Mouse (Mus musculus) spleen, embryonic (tissue): ENCODE measurements around the gene Ppm1l.
"Not testable (repeated sequence)": the region's sequence is repeated elsewhere in the genome, so short reads cannot be mapped to it uniquely, and the experiment has no call there.

Experiments
- CTCF ChIA-PET: fragments of 350-600 bp; sonication (Branson Sonifier 250); formaldehyde crosslinking; loops from one replicate; lab custom pipeline; 2022; lab: Charles Lee

The Ppm1l gene

GRCm38 (mm10) chr3:69532687-69533086 is 216.0 kb downstream of the Ppm1l start:
- CTCF ChIA-PET: no interaction called here

DNA sequence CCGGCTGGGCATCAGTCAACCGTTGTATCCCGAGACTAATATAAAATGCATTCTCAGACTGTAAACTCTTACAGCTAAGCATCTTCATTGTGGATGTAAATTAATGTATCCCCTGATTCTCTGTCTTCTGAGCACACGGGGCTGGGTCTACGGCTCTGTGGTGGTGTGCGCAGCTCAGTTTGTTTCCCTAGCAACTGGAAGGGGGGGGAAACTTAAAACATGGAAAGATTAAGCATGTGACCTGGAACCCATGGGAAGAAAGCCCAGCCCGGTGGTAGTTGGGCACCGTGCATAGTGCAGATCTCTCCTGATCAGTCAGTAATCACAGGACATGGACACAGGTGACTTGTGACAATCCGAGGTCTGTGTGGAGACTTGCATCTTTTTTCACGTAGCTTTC is 218.8 kb downstream of the Ppm1l start:
- CTCF ChIA-PET: no interaction called here

DNA sequence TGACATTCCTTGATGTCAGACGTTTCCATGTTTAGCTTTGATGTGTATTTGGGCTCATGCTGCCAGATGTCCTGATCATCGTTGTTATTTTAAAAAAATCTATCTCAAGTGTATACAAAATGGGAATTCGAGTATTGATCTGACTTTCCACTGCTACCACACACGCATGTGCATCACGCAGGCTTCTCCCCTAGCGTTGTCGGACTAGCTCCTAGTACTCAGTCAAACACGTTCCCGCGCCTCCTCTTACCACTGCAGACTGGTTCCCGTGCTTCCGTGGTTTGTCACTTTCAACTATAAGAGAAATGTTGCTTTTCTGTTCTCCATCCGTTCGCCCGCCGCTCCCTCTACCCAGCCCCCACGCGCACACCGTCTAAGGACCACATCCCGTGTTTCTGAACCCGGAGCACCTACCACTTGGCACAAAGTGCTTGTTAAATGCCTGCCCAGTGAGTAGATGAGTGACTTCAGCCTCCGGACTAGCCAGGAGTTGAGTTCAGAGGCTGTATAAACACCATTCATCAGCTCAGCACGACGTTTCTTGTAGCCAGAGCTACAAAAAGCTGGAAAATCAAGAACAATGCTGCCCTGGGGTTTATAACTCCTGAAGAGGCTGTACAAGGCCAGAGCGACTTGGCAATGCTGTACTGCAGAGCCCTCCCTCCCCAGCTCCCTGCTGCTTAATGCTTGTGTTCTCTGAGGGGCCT is 219.4 kb downstream of the Ppm1l start:
- CTCF ChIA-PET: no interaction called here

DNA sequence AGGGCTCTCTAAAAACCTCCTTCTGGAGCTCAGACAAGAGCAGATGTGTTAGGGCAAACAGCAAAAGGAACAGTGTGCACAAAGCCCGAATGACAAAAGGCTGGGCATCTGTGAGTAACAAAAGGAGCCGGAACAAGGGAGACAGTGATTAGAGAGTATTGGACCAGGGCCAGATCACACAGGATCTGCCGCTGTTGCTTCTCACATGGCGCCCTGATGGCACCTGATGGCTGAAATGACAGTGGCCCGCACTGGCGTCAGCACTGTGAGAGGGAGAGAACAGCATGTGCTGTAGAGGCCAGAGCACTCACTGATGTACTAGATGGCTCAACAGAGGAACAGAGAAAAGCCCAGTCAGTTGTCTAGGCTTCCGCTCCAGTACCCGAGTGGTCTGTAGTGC is 226.3 kb downstream of the Ppm1l start:
- CTCF ChIA-PET: no interaction called here

GRCm38 (mm10) chr3:69543730-69544129 is 227.1 kb downstream of the Ppm1l start:
- CTCF ChIA-PET: no interaction called here

DNA sequence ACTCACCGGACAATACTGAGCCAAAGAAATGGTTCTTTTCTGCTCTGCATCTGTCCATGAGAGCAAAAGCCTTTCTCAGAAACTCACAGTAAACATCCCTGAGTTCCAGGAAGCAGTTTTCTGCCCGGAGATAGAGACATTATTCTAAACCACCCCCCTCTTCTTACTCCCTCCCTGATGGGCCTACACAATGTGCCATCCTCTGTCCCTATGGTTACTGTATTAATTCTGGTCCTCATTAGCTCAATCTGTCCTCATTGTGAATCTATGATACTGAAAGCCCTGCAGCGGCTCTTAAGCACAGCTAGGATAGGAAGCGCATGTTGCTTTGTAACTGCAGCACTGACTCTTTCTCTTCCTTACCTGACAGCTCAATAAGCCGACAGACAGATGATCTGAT is 228.4 kb downstream of the Ppm1l start:
- CTCF ChIA-PET: no interaction called here

DNA sequence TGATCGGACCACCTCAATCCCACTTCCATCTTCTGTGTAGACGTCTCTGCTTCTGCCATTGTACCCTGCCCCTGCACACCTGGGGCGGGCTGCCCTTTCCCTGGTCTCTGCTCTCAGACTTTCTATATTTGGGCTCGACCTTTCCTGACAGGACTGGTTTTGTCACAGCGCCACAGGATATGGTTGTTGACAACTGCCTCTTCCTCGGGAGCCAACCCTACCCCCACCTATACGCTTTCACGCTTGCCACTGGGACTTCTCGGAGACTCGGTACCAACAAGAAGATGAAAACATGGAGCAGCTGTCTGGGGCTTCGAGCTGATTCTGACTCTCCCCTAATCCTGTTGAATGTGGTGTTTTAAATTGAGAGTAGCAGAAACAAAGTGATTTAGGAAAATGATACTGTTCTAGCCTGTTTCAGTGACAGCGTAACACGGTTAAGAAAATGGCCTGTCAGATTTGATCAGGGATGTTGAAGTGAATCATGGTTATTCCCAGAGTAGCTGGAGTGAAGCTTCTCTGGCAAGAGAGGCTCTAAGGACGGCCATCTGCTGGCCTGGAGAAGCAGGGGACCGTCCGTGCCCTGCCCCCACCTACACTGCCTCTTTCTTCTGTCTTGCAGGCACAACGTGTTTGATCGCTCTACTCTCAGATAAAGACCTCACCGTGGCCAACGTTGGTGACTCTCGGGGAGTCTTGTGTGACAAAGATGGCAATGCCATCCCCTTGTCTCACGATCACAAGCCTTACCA is 232.2 kb downstream of the Ppm1l start:
- CTCF ChIA-PET: no interaction called here

DNA sequence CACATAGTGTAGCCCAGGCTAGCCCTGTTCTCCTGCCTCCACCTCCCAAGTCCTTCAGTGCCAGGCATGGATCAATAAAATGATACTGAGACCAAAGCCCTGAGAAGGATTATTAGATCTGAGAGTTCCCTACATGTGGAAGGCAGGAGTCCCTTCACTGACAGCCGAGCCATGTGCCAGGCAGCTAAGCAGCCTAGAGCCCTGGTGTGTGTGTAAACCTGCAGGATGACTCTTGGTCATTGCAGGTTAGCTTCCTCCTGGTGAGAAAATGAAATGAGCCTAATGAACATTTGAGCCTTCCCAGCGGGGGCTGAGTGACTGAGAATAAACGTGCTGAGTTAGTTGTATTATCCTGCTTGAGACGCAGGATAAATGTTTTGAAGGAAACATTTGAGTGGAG is 232.9 kb downstream of the Ppm1l start:
- CTCF ChIA-PET: no interaction called here

DNA sequence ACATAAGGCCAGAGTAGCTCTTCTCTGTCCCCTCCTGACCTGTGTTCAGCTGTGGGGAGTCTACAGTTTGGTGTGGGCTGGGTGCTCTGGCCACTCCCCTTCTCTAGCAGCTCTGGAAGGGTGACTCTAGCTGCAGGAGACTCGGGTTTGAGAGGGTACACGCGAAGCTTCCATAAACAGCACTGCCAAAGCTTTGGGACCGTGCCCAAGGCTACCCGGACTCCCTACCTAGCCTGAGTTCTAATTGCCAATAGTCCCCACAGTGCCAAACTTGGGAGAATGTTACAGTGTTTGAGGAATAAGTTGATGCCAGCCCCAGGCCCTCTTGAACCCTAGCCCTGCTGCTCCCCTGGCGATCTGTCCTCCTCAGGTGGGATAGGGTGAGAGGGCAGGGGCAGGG is 238.8 kb downstream of the Ppm1l start:
- CTCF ChIA-PET: no interaction called here

DNA sequence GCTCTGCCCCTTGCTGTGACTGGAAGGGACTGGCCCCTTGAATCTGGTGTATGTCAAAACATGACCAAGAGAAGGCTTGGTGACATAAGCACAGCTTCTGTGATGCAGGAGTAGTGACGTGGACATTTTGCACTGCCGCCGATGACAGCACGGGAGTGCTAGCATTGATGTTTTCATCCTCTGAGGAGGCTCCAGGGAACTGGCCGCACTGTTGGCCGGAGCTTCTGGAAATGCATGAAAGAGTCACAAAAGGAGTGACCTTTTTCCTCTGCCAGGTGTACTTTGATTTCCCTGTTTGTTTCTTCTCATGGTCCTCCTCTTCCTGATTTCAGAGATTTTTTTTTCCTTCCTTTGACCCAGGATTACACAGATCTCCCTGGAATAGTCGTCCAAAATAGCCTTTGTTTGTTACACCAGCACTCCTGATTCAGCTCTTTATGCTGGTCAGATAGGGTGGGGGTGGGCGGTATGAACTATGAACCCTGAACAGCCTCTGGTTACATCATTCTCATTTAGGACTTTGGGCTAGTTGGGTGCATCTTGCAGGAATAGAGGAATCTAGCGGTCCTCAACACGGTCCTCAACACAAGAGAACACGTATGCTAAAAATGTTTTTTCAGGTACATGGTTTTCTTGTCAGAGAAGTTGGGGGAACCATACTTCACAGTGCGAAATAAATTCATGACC is 239.6 kb downstream of the Ppm1l start:
- CTCF ChIA-PET: no interaction called here

GRCm38 (mm10) chr3:69559316-69559974 is 242.8 kb downstream of the Ppm1l start:
- CTCF ChIA-PET: no interaction called here

- CTCF ChIA-PET: no interaction called here
Observed at GRCm38 (mm10) chr3:69559975-69560330, 243.3 kb downstream of the Ppm1l start.

DNA sequence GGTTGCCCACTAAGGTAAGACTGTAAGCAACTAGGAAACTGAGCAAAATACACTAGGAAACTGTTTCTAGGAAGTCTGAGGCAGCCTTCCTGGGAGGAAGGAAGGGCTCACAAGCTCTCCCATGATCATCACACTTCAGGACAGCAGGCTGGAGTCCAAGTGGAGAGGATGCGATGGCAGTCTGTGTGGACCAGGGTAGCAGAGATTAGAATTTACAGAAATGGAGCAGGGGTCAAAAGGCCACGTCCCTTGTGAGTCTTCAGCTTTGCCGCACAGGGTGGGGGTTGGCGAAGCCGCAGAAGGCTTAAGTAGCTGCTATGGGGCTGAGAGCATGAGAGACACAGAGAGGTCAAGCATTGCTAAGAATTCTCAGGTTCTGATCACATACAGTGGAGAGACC is 245.0 kb downstream of the Ppm1l start:
- CTCF ChIA-PET: no interaction called here

- CTCF ChIA-PET: interaction anchor here (0.5 kb wide), 1 partner anchor 310 kb away, joined by 3 read pairs; no protein-coding TSS in a partner anchor
Observed at GRCm38 (mm10) chr3:69563406-69563805, 246.7 kb downstream of the Ppm1l start.

GRCm38 (mm10) chr3:69565586-69565985 is 248.9 kb downstream of the Ppm1l start:
- CTCF ChIA-PET: not testable (repeated sequence)

DNA sequence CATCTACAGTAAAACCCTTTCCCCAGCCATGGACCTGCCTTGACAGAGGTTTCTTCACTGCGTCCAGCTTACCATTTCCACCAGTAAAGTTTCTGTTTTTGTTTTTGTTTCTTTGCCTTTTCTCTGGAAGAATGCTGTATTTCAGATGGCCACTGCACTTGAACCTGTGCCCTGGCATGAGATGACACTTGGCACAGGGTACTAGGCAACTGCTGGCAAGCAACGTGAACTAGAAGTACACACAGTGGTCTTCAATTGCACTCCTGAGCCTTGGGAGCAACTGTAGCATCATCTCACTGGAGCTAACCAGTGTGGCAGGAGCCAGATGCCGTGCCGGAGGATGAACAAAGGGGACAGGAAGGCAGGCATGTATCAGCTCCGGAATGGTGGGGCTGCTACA is 255.9 kb downstream of the Ppm1l start:
- CTCF ChIA-PET: no interaction called here

DNA sequence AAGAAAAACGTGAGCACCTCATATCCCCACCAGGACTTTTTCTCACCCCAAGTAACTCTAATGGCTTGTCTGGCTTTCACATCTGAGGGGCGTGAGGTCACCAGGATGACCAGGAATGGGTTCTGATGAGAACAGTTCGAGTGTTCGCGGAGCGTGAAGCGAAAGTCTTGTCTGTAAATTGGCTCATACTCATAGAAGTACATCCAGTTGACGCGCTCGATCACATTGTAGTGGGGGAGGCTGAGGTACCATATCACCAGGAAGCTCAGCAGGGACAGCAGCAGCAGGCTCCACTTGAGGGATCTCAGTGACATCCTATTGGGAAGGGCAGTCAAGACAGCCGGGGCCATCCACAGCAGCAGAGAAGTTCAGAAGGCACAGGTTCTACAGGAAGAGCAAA is 258.9 kb downstream of the Ppm1l start:
- CTCF ChIA-PET: no interaction called here

GRCm38 (mm10) chr3:69576715-69577114 is 260.1 kb downstream of the Ppm1l start:
- CTCF ChIA-PET: no interaction called here

- CTCF ChIA-PET: no interaction called here
Observed at GRCm38 (mm10) chr3:69578791-69579190, 262.1 kb downstream of the Ppm1l start.

DNA sequence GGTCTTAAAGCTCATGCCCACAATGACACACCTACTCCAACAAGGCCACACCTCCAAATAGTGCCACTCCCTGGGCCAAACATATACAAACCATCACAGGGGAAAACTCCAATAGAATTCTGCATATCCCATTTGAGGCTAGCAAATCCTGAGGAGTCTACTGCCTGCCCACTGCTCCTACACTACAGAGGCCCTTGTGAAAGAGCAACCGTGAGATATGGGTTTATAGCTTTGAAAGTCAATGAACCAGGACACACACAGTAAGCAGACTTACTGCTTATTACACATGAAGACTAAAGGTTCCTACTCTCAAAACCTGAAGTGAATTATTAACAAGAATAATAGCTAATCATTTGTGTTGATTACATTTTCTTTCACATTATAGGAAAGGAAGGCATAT is 267.1 kb downstream of the Ppm1l start:
- CTCF ChIA-PET: no interaction called here

DNA sequence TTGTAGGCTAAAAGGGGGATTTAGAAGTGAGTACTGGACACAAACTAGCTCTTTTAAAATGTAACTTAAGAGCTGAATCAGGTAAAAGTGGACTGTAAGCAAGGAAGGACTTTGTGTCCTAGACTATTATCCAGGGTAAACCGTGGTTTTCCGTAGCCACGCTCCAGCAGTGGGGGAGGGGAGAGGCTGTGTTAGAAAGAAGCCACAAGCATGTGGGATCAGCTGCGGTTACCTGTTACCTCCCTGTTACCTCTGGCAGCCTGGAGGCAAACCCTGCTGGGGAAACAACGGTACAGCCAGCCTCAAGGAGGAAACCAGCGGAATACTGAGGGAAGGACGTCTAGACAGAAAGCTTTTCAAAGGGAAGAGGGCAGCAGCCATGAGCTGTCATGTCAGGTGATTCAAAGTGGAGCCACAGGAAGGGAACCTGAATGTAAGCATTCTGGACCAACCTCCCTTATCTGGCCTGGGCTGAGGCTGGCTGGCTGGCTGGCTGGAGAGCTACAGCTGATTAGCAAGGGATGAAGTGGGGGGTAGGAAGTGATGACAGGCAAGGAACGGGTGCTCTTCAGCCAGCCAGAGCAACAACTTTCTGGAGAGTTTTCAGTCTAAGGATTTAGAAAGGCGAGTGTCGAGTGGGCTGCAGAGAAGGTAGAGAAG is 271.6 kb downstream of the Ppm1l start:
- CTCF ChIA-PET: no interaction called here

- CTCF ChIA-PET: no interaction called here
Observed at GRCm38 (mm10) chr3:69593426-69593825, 276.8 kb downstream of the Ppm1l start.
